Mouse (Mus musculus): ENCODE results near the gene Foxn3. TPM values are rescaled to one million over a fixed set of nuclear protein-coding genes. Genes with fewer than 3 reads are reported as not detected.

The Foxn3 gene
- polyA plus RNA-seq, 1 experiment from 2014 or later: 69.1 TPM

- no peak overlapping the region for H3K27ac ChIP-seq (ENCODE audit: low read depth)
- H3K4me3 ChIP-seq (ENCODE audit: low read depth, low read length): no peak overlapping the region
- ATAC-seq (ENCODE audit: insufficient read depth): no peak
- no peak for TF ChIP-seq CTCF (IDR thresholded peaks at IDR 0.05; ENCODE audit: low read depth)
- H3K36me3 ChIP-seq (ENCODE audit: insufficient read depth): no peaks in the 10 kb centered on the region
- 48% methylated on average over 11 of the region's 11 CpGs for WGBS
- H3K9me3 ChIP-seq (ENCODE audit: low read depth, low read length): no peaks in the 10 kb centered on the region
- peak; percentile 42 for DNase-seq
- no peak overlapping the region for H3K4me2 ChIP-seq
- H3K27me3 ChIP-seq (ENCODE audit: insufficient read depth, low read length): no peaks in the 10 kb centered on the region
- no peaks in the 10 kb centered on the region for H3K4me1 ChIP-seq (ENCODE audit: insufficient read depth)
- H3K9ac ChIP-seq: no peak overlapping the region
These were observed 388.3 kb downstream of the Foxn3 start for GRCm38 (mm10) chr12:99174979-99175621.

- H3K27ac ChIP-seq (ENCODE audit: low read depth): no peak overlapping the region
- H3K4me2 ChIP-seq: no peak overlapping the region
- no peaks in the 10 kb centered on the region for H3K36me3 ChIP-seq (ENCODE audit: insufficient read depth)
- no peaks in the 10 kb centered on the region for H3K4me1 ChIP-seq (ENCODE audit: insufficient read depth)
- H3K9ac ChIP-seq: no peak overlapping the region
- no peaks in the 10 kb centered on the region for H3K27me3 ChIP-seq (ENCODE audit: insufficient read depth, low read length)
- 77% methylated on average over 5 of the region's 5 CpGs for WGBS
- H3K4me3 ChIP-seq (ENCODE audit: low read depth, low read length): no peak overlapping the region
- no peaks in the 10 kb centered on the region for H3K9me3 ChIP-seq (ENCODE audit: low read depth, low read length)
- peak; percentile 28; the same call in 1 of the 2 replicates for TF ChIP-seq CTCF (IDR thresholded peaks at IDR 0.05; ENCODE audit: low read depth)
- DNase-seq (no peak), ATAC-seq (ENCODE audit: insufficient read depth) (no peak)
These were observed 391.2 kb downstream of the Foxn3 start for GRCm38 (mm10) chr12:99172170-99172569.

GRCm38 (mm10) chr12:99169925-99170324 is 393.5 kb downstream of the Foxn3 start:
- H3K36me3 ChIP-seq (ENCODE audit: insufficient read depth): no peaks in the 10 kb centered on the region
- H3K27me3 ChIP-seq (ENCODE audit: insufficient read depth, low read length): no peaks in the 10 kb centered on the region
- H3K4me3 ChIP-seq (ENCODE audit: low read depth, low read length): no peak overlapping the region
- no peak for ATAC-seq (ENCODE audit: insufficient read depth)
- no peak for TF ChIP-seq CTCF (IDR thresholded peaks at IDR 0.05; ENCODE audit: low read depth)
- H3K27ac ChIP-seq (ENCODE audit: low read depth): no peak overlapping the region
- 83% methylated on average over 6 of the region's 6 CpGs for WGBS
- H3K9ac ChIP-seq: no peak overlapping the region
- no peak overlapping the region for H3K4me2 ChIP-seq
- DNase-seq: no peak
- H3K9me3 ChIP-seq (ENCODE audit: low read depth, low read length): no peaks in the 10 kb centered on the region
- no peaks in the 10 kb centered on the region for H3K4me1 ChIP-seq (ENCODE audit: insufficient read depth)

GRCm38 (mm10) chr12:99166091-99166490 is 397.3 kb downstream of the Foxn3 start:
- Histone ChIP-seq H3K9me3 (ENCODE audit: low read depth, low read length) (no peaks in the 10 kb centered on the region), H3K36me3 (ENCODE audit: insufficient read depth) (no peaks in the 10 kb centered on the region), H3K4me1 (ENCODE audit: insufficient read depth) (no peaks in the 10 kb centered on the region), H3K4me3 (ENCODE audit: low read depth, low read length) (no peak overlapping the region), H3K27me3 (ENCODE audit: insufficient read depth, low read length) (no peaks in the 10 kb centered on the region), H3K9ac (no peak overlapping the region), H3K27ac (ENCODE audit: low read depth) (no peak overlapping the region), H3K4me2 (no peak overlapping the region)
- no peak for DNase-seq
- 83% methylated on average over 6 of the region's 6 CpGs for WGBS
- no peak for TF ChIP-seq CTCF (IDR thresholded peaks at IDR 0.05; ENCODE audit: low read depth)
- ATAC-seq (ENCODE audit: insufficient read depth): no peak

GRCm38 (mm10) chr12:99163342-99163682 is 400.1 kb downstream of the Foxn3 start:
- Histone ChIP-seq H3K4me2 (no peak overlapping the region), H3K9ac (no peak overlapping the region), H3K36me3 (ENCODE audit: insufficient read depth) (no peaks in the 10 kb centered on the region), H3K4me1 (ENCODE audit: insufficient read depth) (no peaks in the 10 kb centered on the region), H3K9me3 (ENCODE audit: low read depth, low read length) (no peaks in the 10 kb centered on the region), H3K27ac (ENCODE audit: low read depth) (no peak overlapping the region), H3K27me3 (ENCODE audit: insufficient read depth, low read length) (no peaks in the 10 kb centered on the region), H3K4me3 (ENCODE audit: low read depth, low read length) (no peak overlapping the region)
- TF ChIP-seq CTCF (IDR thresholded peaks at IDR 0.05; ENCODE audit: low read depth): no peak
- ATAC-seq (ENCODE audit: insufficient read depth) (no peak), DNase-seq (no peak)
- 75% methylated on average over 9 of the region's 9 CpGs for WGBS

- TF ChIP-seq CTCF (IDR thresholded peaks at IDR 0.05; ENCODE audit: low read depth): no peak
- Histone ChIP-seq H3K4me2 (no peak overlapping the region), H3K9ac (no peak overlapping the region), H3K27ac (ENCODE audit: low read depth) (no peak overlapping the region), H3K4me1 (ENCODE audit: insufficient read depth) (no peaks in the 10 kb centered on the region), H3K36me3 (ENCODE audit: insufficient read depth) (no peaks in the 10 kb centered on the region), H3K4me3 (ENCODE audit: low read depth, low read length) (no peak overlapping the region), H3K9me3 (ENCODE audit: low read depth, low read length) (no peaks in the 10 kb centered on the region), H3K27me3 (ENCODE audit: insufficient read depth, low read length) (no peaks in the 10 kb centered on the region)
- no peak for ATAC-seq (ENCODE audit: insufficient read depth)
- 74% methylated on average over 12 of the region's 12 CpGs for WGBS
- no peak for DNase-seq
These were observed 400.6 kb downstream of the Foxn3 start for GRCm38 (mm10) chr12:99162639-99163341.

- ATAC-seq (ENCODE audit: insufficient read depth): no peak
- Histone ChIP-seq H3K27me3 (ENCODE audit: insufficient read depth, low read length) (no peaks in the 10 kb centered on the region), H3K4me1 (ENCODE audit: insufficient read depth) (no peaks in the 10 kb centered on the region), H3K36me3 (ENCODE audit: insufficient read depth) (no peaks in the 10 kb centered on the region), H3K27ac (ENCODE audit: low read depth) (no peak overlapping the region), H3K9ac (no peak overlapping the region), H3K4me2 (no peak overlapping the region), H3K9me3 (ENCODE audit: low read depth, low read length) (no peaks in the 10 kb centered on the region), H3K4me3 (ENCODE audit: low read depth, low read length) (no peak overlapping the region)
- 62% methylated on average over 10 of the region's 10 CpGs for WGBS
- DNase-seq: no peak
- no peak for TF ChIP-seq CTCF (IDR thresholded peaks at IDR 0.05; ENCODE audit: low read depth)
These were observed 401.2 kb downstream of the Foxn3 start for GRCm38 (mm10) chr12:99162188-99162587.
